Mouse (Mus musculus) embryonic facial prominence, embryonic 15.5 days (tissue): Measurements from ENCODE around the gene Sall4. TPM values are rescaled to one million over a fixed set of nuclear protein-coding genes. Genes with fewer than 3 reads are reported as not detected.
A peak's percentile ranks its signal among the peaks of the same experiment; 100 is the strongest.
"Not testable (repeated sequence)": the region's sequence is repeated elsewhere in the genome, so short reads cannot be mapped to it uniquely, and the experiment has no call there.

Source experiments
- ATAC-seq: fragments of 200-750 bp; cut with Nextera tagmentation; 2 replicates; pipeline ENCODE4 v1.8.0; 2017; ENCODE audit warnings: low read depth, moderate TSS enrichment; ENCODE audit not compliant: insufficient number of reproducible peaks, low FRiP score, low TSS enrichment
- H3K27ac ChIP-seq: fragments of 300-500 bp; sonication (generic); replicated peaks from 2 replicates; pipeline ENCODE4 v1.5.1; 2015; ENCODE audit warnings: mild to moderate bottlenecking, inconsistent platforms
- H3K27me3 ChIP-seq: fragments of 300-500 bp; sonication (generic); 2 replicates; pipeline ENCODE4 v1.6.1; 2015; ENCODE audit warnings: inconsistent platforms
- H3K36me3 ChIP-seq: fragments of 300-500 bp; sonication (generic); 2 replicates; pipeline ENCODE4 v1.6.1; 2015; ENCODE audit warnings: mild to moderate bottlenecking, inconsistent platforms
- H3K4me1 ChIP-seq: fragments of 300-500 bp; sonication (generic); 2 replicates; pipeline ENCODE4 v1.6.1; 2015; ENCODE audit warnings: inconsistent platforms
- H3K4me2 ChIP-seq: fragments of 300-500 bp; sonication (generic); replicated peaks from 2 replicates; pipeline ENCODE4 v1.6.1; 2015; ENCODE audit warnings: mild to moderate bottlenecking, inconsistent platforms
- H3K4me3 ChIP-seq: fragments of 300-500 bp; sonication (generic); replicated peaks from 2 replicates; pipeline ENCODE4 v1.5.1; 2015; ENCODE audit warnings: mild to moderate bottlenecking, inconsistent platforms
- H3K9ac ChIP-seq: fragments of 300-500 bp; sonication (generic); 2 replicates; pipeline ENCODE4 v1.6.1; 2015; ENCODE audit warnings: inconsistent platforms
- H3K9me3 ChIP-seq: fragments of 300-500 bp; sonication (generic); replicated peaks from 2 replicates; pipeline ENCODE4 v1.6.1; 2016; ENCODE audit warnings: inconsistent platforms
- WGBS: fragments of 180-500 bp; shearing (Covaris S2); methylation state at CpG from one replicate; pipeline ENCODE4 v1.1.7; 2015; 5-methylcytosine and 5-hydroxymethylcytosine counted together
- polyA plus RNA-seq: library from polyadenylated mRNA; unstranded; fragments of >200 nt; fragmentation: Nextera tagmentation; extraction: Ambion mirVana; gene quantifications from 2 replicates; pipeline ENCODE4 v1.2.1, GENCODE M21; 2015

Sall4 gene
- polyA plus RNA-seq, 1 experiment from 2014 or later: 0.51 TPM

GRCm38 (mm10) chr2:168776238-168776637, 8.5 kb upstream of the Sall4 start:
- peaks cover 13% of the 10 kb centered on the region for H3K4me1 ChIP-seq
- no peak overlapping the region for H3K4me3 ChIP-seq
- H3K36me3 ChIP-seq: no peaks in the 10 kb centered on the region
- no peak for ATAC-seq
- no peak overlapping the region for H3K27ac ChIP-seq
- WGBS: 82% methylated on average over 3 of the region's 3 CpGs
- no peak overlapping the region for H3K4me2 ChIP-seq
- H3K9me3 ChIP-seq: no peaks in the 10 kb centered on the region
- H3K27me3 ChIP-seq: no peaks in the 10 kb centered on the region
- H3K9ac ChIP-seq: no peak overlapping the region

- no peak for ATAC-seq
- Histone ChIP-seq H3K27ac (no peak overlapping the region), H3K9me3 (no peaks in the 10 kb centered on the region), H3K27me3 (peaks cover 63% of the 10 kb centered on the region), H3K4me2 (no peak overlapping the region), H3K4me1 (peaks cover 25% of the 10 kb centered on the region), H3K4me3 (no peak overlapping the region), H3K9ac (no peak overlapping the region), H3K36me3 (no peaks in the 10 kb centered on the region)
- 32% methylated on average over 8 of the region's 8 CpGs for WGBS
These were observed 1.5 kb upstream of the Sall4 start for GRCm38 (mm10) chr2:168769259-168769658.

GRCm38 (mm10) chr2:168766538-168767361, 993 bp downstream of the Sall4 start:
- WGBS: under 1% methylated on average over 52 of the region's 52 CpGs
- H3K27ac ChIP-seq: no peak overlapping the region
- 0 out of 2 replicates have a peak, but pooled peaks have one; percentile 17 for ATAC-seq
- H3K36me3 ChIP-seq: no peaks in the 10 kb centered on the region
- H3K9ac ChIP-seq: 0 out of 2 replicates have a peak overlapping the region, but pooled peaks have one; percentile 16
- H3K4me2 ChIP-seq: peak overlapping the region; percentile 95
- H3K27me3 ChIP-seq: peaks cover 86% of the 10 kb centered on the region
- peak overlapping the region; percentile 53 for H3K4me3 ChIP-seq
- no peaks in the 10 kb centered on the region for H3K9me3 ChIP-seq
- H3K4me1 ChIP-seq: peaks cover 25% of the 10 kb centered on the region

- WGBS: under 1% methylated on average over 63 of the region's 65 CpGs
- Histone ChIP-seq H3K27me3 (peaks cover 89% of the 10 kb centered on the region), H3K4me3 (peak overlapping the region; percentile 53), H3K4me2 (peak overlapping the region; percentile 95), H3K4me1 (peaks cover 25% of the 10 kb centered on the region), H3K9me3 (no peaks in the 10 kb centered on the region), H3K9ac (0 out of 2 replicates have a peak overlapping the region, but pooled peaks have one; percentile 16), H3K36me3 (no peaks in the 10 kb centered on the region), H3K27ac (no peak overlapping the region)
- ATAC-seq: no peak
These were observed 1.8 kb downstream of the Sall4 start for GRCm38 (mm10) chr2:168765696-168766537.

- peak overlapping the region; percentile 53 for H3K4me3 ChIP-seq
- H3K27ac ChIP-seq: no peak overlapping the region
- peaks cover 83% of the 10 kb centered on the region for H3K27me3 ChIP-seq
- no peaks in the 10 kb centered on the region for H3K9me3 ChIP-seq
- no peaks in the 10 kb centered on the region for H3K36me3 ChIP-seq
- H3K9ac ChIP-seq: 0 out of 2 replicates have a peak overlapping the region, but pooled peaks have one; percentile 16
- 2% methylated on average over 32 of the region's 32 CpGs for WGBS
- H3K4me1 ChIP-seq: peaks cover 25% of the 10 kb centered on the region
- ATAC-seq: no peak; the same call in 1 of the 2 replicates
- H3K4me2 ChIP-seq: peak overlapping the region; percentile 95
These were observed 2.6 kb downstream of the Sall4 start for GRCm38 (mm10) chr2:168765065-168765681.

- no peaks in the 10 kb centered on the region for H3K9me3 ChIP-seq
- H3K4me1 ChIP-seq: peaks cover 25% of the 10 kb centered on the region
- no peak overlapping the region for H3K27ac ChIP-seq
- peaks cover 76% of the 10 kb centered on the region for H3K27me3 ChIP-seq
- no peak overlapping the region for H3K9ac ChIP-seq
- no peaks in the 10 kb centered on the region for H3K36me3 ChIP-seq
- WGBS: 17% methylated on average over 9 of the region's 9 CpGs
- ATAC-seq: no peak
- H3K4me2 ChIP-seq: no peak overlapping the region
- no peak overlapping the region for H3K4me3 ChIP-seq
These were observed 3.3 kb downstream of the Sall4 start for GRCm38 (mm10) chr2:168764460-168764867.

GRCm38 (mm10) chr2:168763785-168764184, 4.0 kb downstream of the Sall4 start:
- no peaks in the 10 kb centered on the region for H3K9me3 ChIP-seq
- no peaks in the 10 kb centered on the region for H3K36me3 ChIP-seq
- no peak overlapping the region for H3K4me2 ChIP-seq
- no peak overlapping the region for H3K9ac ChIP-seq
- peaks cover 69% of the 10 kb centered on the region for H3K27me3 ChIP-seq
- ATAC-seq: no peak
- no peak overlapping the region for H3K27ac ChIP-seq
- 25% methylated on average over 7 of the region's 7 CpGs for WGBS
- no peak overlapping the region for H3K4me3 ChIP-seq
- peaks cover 25% of the 10 kb centered on the region for H3K4me1 ChIP-seq

- no peaks in the 10 kb centered on the region for H3K9me3 ChIP-seq
- H3K27me3 ChIP-seq: peaks cover 55% of the 10 kb centered on the region
- H3K4me2 ChIP-seq: no peak overlapping the region; the same call in 1 of the 2 replicates
- no peak overlapping the region for H3K9ac ChIP-seq
- no peak overlapping the region for H3K4me3 ChIP-seq
- H3K4me1 ChIP-seq: peaks cover 25% of the 10 kb centered on the region
- H3K36me3 ChIP-seq: no peaks in the 10 kb centered on the region
- ATAC-seq: no peak
- H3K27ac ChIP-seq: no peak overlapping the region
- 9% methylated on average over 12 of the region's 12 CpGs for WGBS
These were observed 5.3 kb downstream of the Sall4 start for GRCm38 (mm10) chr2:168762411-168762815.

- 33% methylated on average over 4 of the region's 4 CpGs for WGBS
These were observed 5.8 kb downstream of the Sall4 start for GRCm38 (mm10) chr2:168761954-168762353.

GRCm38 (mm10) chr2:168761141-168761540, 6.6 kb downstream of the Sall4 start:
- Histone ChIP-seq H3K4me3 (no peak overlapping the region), H3K4me2 (no peak overlapping the region), H3K27me3 (peaks cover 44% of the 10 kb centered on the region), H3K27ac (no peak overlapping the region), H3K9me3 (no peaks in the 10 kb centered on the region), H3K9ac (no peak overlapping the region), H3K36me3 (no peaks in the 10 kb centered on the region), H3K4me1 (peaks cover 14% of the 10 kb centered on the region)
- ATAC-seq: no peak
- 87% methylated on average over 9 of the region's 9 CpGs for WGBS

More at GRCm38 (mm10) chr2:168761954-168762353, 5.8 kb downstream of the Sall4 start:
- Histone ChIP-seq H3K36me3 (no peaks in the 10 kb centered on the region), H3K4me2 (no peak overlapping the region), H3K9ac (no peak overlapping the region), H3K4me1 (peaks cover 22% of the 10 kb centered on the region), H3K4me3 (no peak overlapping the region), H3K27ac (no peak overlapping the region), H3K9me3 (no peaks in the 10 kb centered on the region), H3K27me3 (peaks cover 51% of the 10 kb centered on the region)
- no peak for ATAC-seq

GRCm38 (mm10) chr2:168744406-168744805, 23.3 kb downstream of the Sall4 start:
- not testable (repeated sequence) for ATAC-seq, H3K36me3 ChIP-seq, H3K4me3 ChIP-seq, H3K27me3 ChIP-seq, H3K9ac ChIP-seq, H3K4me2 ChIP-seq, H3K27ac ChIP-seq, H3K9me3 ChIP-seq
- WGBS: 88% methylated on average over 10 of the region's 10 CpGs
- 0 out of 2 replicates have a peak, but pooled peaks cover 16% of the 10 kb centered on the region for H3K4me1 ChIP-seq
